Mouse (Mus musculus): ENCODE measurements around the gene Ftsj1. TPM values are rescaled to one million over a fixed set of nuclear protein-coding genes. Genes with fewer than 3 reads are reported as not detected.

Ftsj1 gene
- polyA plus RNA-seq, 1 experiment from 2014 or later: 42.8 TPM

- Histone ChIP-seq H3K36me3 (ENCODE audit: control insufficient read depth, insufficient read depth, low read length) (no peaks in the 10 kb centered on the region), H3K4me3 (ENCODE audit: low read depth, low read length) (no peak overlapping the region), H3K4me1 (replicated peaks; ENCODE audit: control insufficient read depth, insufficient read depth, low read length) (no peaks in the 10 kb centered on the region), H3K27me3 (ENCODE audit: control insufficient read depth, insufficient read depth, low read length) (no peaks in the 10 kb centered on the region), H3K9me3 (ENCODE audit: control insufficient read depth, low read length) (no peaks in the 10 kb centered on the region), H3K4me2 (replicated peaks; ENCODE audit: low read depth, low read length) (no peak overlapping the region), H3K27ac (ENCODE audit: low read depth, low read length) (no peak overlapping the region), H3K9ac (ENCODE audit: low read depth, low read length) (no peak overlapping the region)
- no peak for ATAC-seq (ENCODE audit: low FRiP score)
- DNase-seq (ENCODE audit: low spot score): no peak
- WGBS: 88% methylated on average over 7 of the region's 7 CpGs
These were observed 28.7 kb downstream of the Ftsj1 start for GRCm38 (mm10) chrX:8223473-8223872.

DNA sequence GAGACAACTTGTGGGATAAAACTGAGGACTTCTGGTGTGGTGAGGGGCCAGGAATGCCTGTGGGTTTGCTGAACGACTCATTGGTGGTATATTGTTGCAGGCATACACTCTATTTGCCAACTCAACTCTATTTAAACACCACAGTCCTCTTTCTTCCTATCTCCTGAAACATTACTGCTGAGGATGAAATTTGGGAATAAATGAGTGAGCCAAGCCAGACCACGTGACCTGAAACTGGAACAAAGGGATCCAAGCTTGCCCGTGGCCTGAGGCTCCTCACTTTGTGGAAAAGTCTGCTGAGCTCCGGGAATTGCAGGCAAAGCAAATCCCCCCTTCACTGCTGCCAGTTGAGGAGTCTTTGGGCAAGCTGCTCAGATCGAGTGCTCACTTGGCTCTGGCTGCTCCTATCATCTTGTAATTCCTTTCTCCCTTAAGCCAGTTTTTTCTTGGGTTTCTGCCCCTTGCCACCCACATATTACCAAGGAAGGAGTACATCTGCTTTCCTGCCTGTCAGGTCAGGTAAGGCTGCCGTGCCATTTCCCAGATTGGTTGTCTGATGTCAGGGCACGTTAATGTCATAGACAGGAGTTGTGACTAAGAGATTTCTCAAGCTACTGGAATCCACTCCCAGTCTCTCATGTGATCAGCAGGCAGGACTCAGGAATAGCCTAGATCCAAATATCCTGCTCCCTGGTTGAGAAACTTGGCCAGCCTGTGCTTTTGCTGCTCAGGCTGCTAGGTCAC is 29.4 kb downstream of the Ftsj1 start:
- Histone ChIP-seq H3K9me3 (ENCODE audit: control insufficient read depth, low read length) (no peaks in the 10 kb centered on the region), H3K9ac (ENCODE audit: low read depth, low read length) (no peak overlapping the region), H3K27me3 (ENCODE audit: control insufficient read depth, insufficient read depth, low read length) (no peaks in the 10 kb centered on the region), H3K4me2 (replicated peaks; ENCODE audit: low read depth, low read length) (no peak overlapping the region), H3K4me1 (replicated peaks; ENCODE audit: control insufficient read depth, insufficient read depth, low read length) (no peaks in the 10 kb centered on the region), H3K4me3 (ENCODE audit: low read depth, low read length) (no peak overlapping the region), H3K27ac (ENCODE audit: low read depth, low read length) (no peak overlapping the region), H3K36me3 (ENCODE audit: control insufficient read depth, insufficient read depth, low read length) (no peaks in the 10 kb centered on the region)
- DNase-seq (ENCODE audit: low spot score): no peak
- no peak for ATAC-seq (ENCODE audit: low FRiP score)
- 67% methylated on average over 7 of the region's 7 CpGs for WGBS

DNA sequence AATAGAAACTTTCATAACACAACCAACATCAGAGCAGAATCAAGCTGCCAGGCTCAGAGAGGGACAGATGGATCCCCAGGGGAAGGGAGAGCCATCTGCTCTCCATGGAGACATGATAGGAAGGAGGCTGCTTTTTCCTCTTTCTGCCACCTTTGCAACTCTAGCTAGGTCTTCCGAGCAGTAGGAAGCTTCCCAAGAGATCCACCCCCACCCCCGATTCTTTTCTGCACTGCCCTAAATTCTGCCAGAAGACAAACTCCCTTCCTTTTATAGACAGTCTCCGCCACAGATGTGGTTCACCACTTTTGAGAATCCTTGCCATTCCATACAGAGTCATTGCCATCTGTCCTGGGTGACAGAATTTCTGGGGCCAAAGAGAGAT is 29.9 kb downstream of the Ftsj1 start:
- no peak for ATAC-seq (ENCODE audit: low FRiP score)
- 83% methylated on average over 3 of the region's 3 CpGs for WGBS
- no peak overlapping the region for H3K27ac ChIP-seq (ENCODE audit: low read depth, low read length)
- H3K4me2 ChIP-seq (replicated peaks; ENCODE audit: low read depth, low read length): no peak overlapping the region
- no peaks in the 10 kb centered on the region for H3K27me3 ChIP-seq (ENCODE audit: control insufficient read depth, insufficient read depth, low read length)
- H3K4me3 ChIP-seq (ENCODE audit: low read depth, low read length): no peak overlapping the region
- no peak for DNase-seq (ENCODE audit: low spot score)
- no peaks in the 10 kb centered on the region for H3K9me3 ChIP-seq (ENCODE audit: control insufficient read depth, low read length)
- H3K9ac ChIP-seq (ENCODE audit: low read depth, low read length): no peak overlapping the region
- H3K4me1 ChIP-seq (replicated peaks; ENCODE audit: control insufficient read depth, insufficient read depth, low read length): no peaks in the 10 kb centered on the region
- no peaks in the 10 kb centered on the region for H3K36me3 ChIP-seq (ENCODE audit: control insufficient read depth, insufficient read depth, low read length)

GRCm38 (mm10) chrX:8219651-8220050 is 32.6 kb downstream of the Ftsj1 start:
- H3K4me3 ChIP-seq (ENCODE audit: low read depth, low read length): no peak overlapping the region
- no peak overlapping the region for H3K9ac ChIP-seq (ENCODE audit: low read depth, low read length)
- no peak overlapping the region for H3K27ac ChIP-seq (ENCODE audit: low read depth, low read length)
- no peaks in the 10 kb centered on the region for H3K4me1 ChIP-seq (replicated peaks; ENCODE audit: control insufficient read depth, insufficient read depth, low read length)
- DNase-seq (ENCODE audit: low spot score): no peak
- H3K9me3 ChIP-seq (ENCODE audit: control insufficient read depth, low read length): no peaks in the 10 kb centered on the region
- no peaks in the 10 kb centered on the region for H3K36me3 ChIP-seq (ENCODE audit: control insufficient read depth, insufficient read depth, low read length)
- WGBS: 21% methylated on average over 8 of the region's 8 CpGs
- ATAC-seq (ENCODE audit: low FRiP score): no peak
- H3K27me3 ChIP-seq (ENCODE audit: control insufficient read depth, insufficient read depth, low read length): no peaks in the 10 kb centered on the region
- no peak overlapping the region for H3K4me2 ChIP-seq (replicated peaks; ENCODE audit: low read depth, low read length)

DNA sequence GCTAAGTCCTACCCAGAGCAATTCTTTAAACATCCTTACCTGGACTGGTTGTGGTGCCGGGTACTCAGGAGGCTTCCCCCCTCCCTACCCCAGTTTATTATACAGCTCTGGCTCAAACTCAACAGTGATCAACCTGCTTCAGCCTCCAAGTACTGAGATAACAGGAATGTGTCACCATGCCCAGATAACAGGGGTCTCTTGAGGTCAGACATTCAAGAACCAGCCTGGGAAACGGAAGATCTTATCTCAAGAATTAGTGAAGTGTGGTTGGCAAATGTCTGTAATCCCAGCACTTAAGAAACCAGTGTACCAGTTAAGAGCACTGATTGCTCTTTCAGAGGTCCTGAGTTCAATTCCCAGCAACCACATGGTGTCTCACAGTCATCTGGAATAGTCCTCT is 34.1 kb downstream of the Ftsj1 start:
- Histone ChIP-seq H3K27ac (ENCODE audit: low read depth, low read length) (no peak overlapping the region), H3K36me3 (ENCODE audit: control insufficient read depth, insufficient read depth, low read length) (no peaks in the 10 kb centered on the region), H3K27me3 (ENCODE audit: control insufficient read depth, insufficient read depth, low read length) (no peaks in the 10 kb centered on the region), H3K9ac (ENCODE audit: low read depth, low read length) (no peak overlapping the region), H3K9me3 (ENCODE audit: control insufficient read depth, low read length) (no peaks in the 10 kb centered on the region), H3K4me3 (ENCODE audit: low read depth, low read length) (no peak overlapping the region), H3K4me2 (replicated peaks; ENCODE audit: low read depth, low read length) (no peak overlapping the region), H3K4me1 (replicated peaks; ENCODE audit: control insufficient read depth, insufficient read depth, low read length) (no peaks in the 10 kb centered on the region)
- ATAC-seq (ENCODE audit: low FRiP score) (no peak), DNase-seq (ENCODE audit: low spot score) (no peak)
- WGBS: 75% methylated on average over 2 of the region's 2 CpGs

- Histone ChIP-seq H3K36me3 (ENCODE audit: control insufficient read depth, insufficient read depth, low read length) (no peaks in the 10 kb centered on the region), H3K9me3 (ENCODE audit: control insufficient read depth, low read length) (no peaks in the 10 kb centered on the region)
These were observed 34.8 kb downstream of the Ftsj1 start for GRCm38 (mm10) chrX:8217383-8217782.

GRCm38 (mm10) chrX:8211490-8212207 is 40.6 kb downstream of the Ftsj1 start:
- Histone ChIP-seq H3K4me1 (replicated peaks; ENCODE audit: control insufficient read depth, insufficient read depth, low read length) (no peaks in the 10 kb centered on the region), H3K9me3 (ENCODE audit: control insufficient read depth, low read length) (no peaks in the 10 kb centered on the region), H3K4me3 (ENCODE audit: low read depth, low read length) (no peak overlapping the region), H3K27ac (ENCODE audit: low read depth, low read length) (no peak overlapping the region), H3K4me2 (replicated peaks; ENCODE audit: low read depth, low read length) (no peak overlapping the region), H3K9ac (ENCODE audit: low read depth, low read length) (no peak overlapping the region), H3K36me3 (ENCODE audit: control insufficient read depth, insufficient read depth, low read length) (no peaks in the 10 kb centered on the region), H3K27me3 (ENCODE audit: control insufficient read depth, insufficient read depth, low read length) (no peaks in the 10 kb centered on the region)
- ATAC-seq (ENCODE audit: low FRiP score) (no peak), DNase-seq (ENCODE audit: low spot score) (no peak)
- WGBS: 84% methylated on average over 7 of the region's 7 CpGs

More at GRCm38 (mm10) chrX:8217383-8217782, 34.8 kb downstream of the Ftsj1 start:
- ATAC-seq (ENCODE audit: low FRiP score) (no peak), DNase-seq (ENCODE audit: low spot score) (no peak)
- no peak overlapping the region for H3K9ac ChIP-seq (ENCODE audit: low read depth, low read length)
- H3K4me1 ChIP-seq (replicated peaks; ENCODE audit: control insufficient read depth, insufficient read depth, low read length): no peaks in the 10 kb centered on the region
- 41% methylated on average over 6 of the region's 6 CpGs for WGBS
- H3K27ac ChIP-seq (ENCODE audit: low read depth, low read length): no peak overlapping the region
- no peak overlapping the region for H3K4me3 ChIP-seq (ENCODE audit: low read depth, low read length)
- no peaks in the 10 kb centered on the region for H3K27me3 ChIP-seq (ENCODE audit: control insufficient read depth, insufficient read depth, low read length)
- no peak overlapping the region for H3K4me2 ChIP-seq (replicated peaks; ENCODE audit: low read depth, low read length)

DNA sequence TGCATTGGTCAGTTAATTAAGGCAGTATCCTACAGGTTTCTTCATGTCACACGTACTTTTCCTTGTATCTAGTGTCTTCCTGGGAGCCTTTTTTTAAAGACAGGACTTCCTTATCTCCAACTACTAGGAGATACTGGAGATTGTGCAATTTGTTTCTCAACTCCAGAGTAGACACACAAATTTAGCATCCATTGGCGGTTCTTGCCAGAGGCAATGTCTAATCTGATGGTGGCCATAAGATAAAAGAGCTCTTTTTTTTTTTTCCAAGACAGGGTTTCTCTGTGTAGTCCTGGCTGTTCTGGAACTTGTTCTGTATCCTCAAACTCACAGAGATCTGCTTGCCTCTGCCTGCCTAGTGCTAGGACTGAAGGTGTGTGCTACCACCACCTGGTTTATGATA is 42.5 kb downstream of the Ftsj1 start:
- WGBS: 74% methylated on average over 2 of the region's 2 CpGs
- no peak for ATAC-seq (ENCODE audit: low FRiP score)
- DNase-seq (ENCODE audit: low spot score): no peak

DNA sequence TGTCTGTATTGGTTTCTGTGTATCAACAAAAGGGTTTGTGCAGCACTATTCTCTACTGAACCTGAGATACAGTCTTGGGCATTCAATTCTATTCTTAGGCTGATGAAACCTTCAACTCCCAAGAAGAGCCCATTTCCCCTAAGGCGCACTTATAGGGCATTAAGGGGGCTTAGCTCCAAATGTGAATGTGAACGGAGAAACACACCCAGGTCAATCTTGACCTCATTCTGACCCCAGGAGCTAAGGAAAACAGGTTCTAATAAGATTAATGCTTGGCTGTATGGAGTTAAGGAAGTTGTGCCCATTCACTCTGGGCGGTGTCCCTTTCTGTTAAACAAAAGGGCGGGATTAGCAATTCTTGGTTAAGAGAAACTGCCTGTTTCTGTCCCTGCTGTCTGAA is 45.0 kb downstream of the Ftsj1 start:
- Histone ChIP-seq H3K4me2 (replicated peaks; ENCODE audit: low read depth, low read length) (no peak overlapping the region), H3K9ac (ENCODE audit: low read depth, low read length) (no peak overlapping the region)
- no peak for DNase-seq (ENCODE audit: low spot score)

More for the DNA sequence above, 42.5 kb downstream of the Ftsj1 start:
- Histone ChIP-seq H3K36me3 (ENCODE audit: control insufficient read depth, insufficient read depth, low read length) (no peaks in the 10 kb centered on the region), H3K27ac (ENCODE audit: low read depth, low read length) (no peak overlapping the region), H3K4me1 (replicated peaks; ENCODE audit: control insufficient read depth, insufficient read depth, low read length) (no peaks in the 10 kb centered on the region), H3K9ac (ENCODE audit: low read depth, low read length) (no peak overlapping the region), H3K4me3 (ENCODE audit: low read depth, low read length) (no peak overlapping the region), H3K9me3 (ENCODE audit: control insufficient read depth, low read length) (no peaks in the 10 kb centered on the region), H3K27me3 (ENCODE audit: control insufficient read depth, insufficient read depth, low read length) (no peaks in the 10 kb centered on the region), H3K4me2 (replicated peaks; ENCODE audit: low read depth, low read length) (no peak overlapping the region)

More for the DNA sequence above, 45.0 kb downstream of the Ftsj1 start:
- WGBS: 27% methylated on average over 4 of the region's 4 CpGs
- Histone ChIP-seq H3K36me3 (ENCODE audit: control insufficient read depth, insufficient read depth, low read length) (no peaks in the 10 kb centered on the region), H3K4me3 (ENCODE audit: low read depth, low read length) (no peak overlapping the region), H3K4me1 (replicated peaks; ENCODE audit: control insufficient read depth, insufficient read depth, low read length) (no peaks in the 10 kb centered on the region), H3K27me3 (ENCODE audit: control insufficient read depth, insufficient read depth, low read length) (no peaks in the 10 kb centered on the region), H3K27ac (ENCODE audit: low read depth, low read length) (no peak overlapping the region), H3K9me3 (ENCODE audit: control insufficient read depth, low read length) (no peaks in the 10 kb centered on the region)
- ATAC-seq (ENCODE audit: low FRiP score): no peak
